Mouse (Mus musculus) kidney, postnatal 10 days (tissue): ENCODE results near the gene Tctex1d4.
A peak's percentile ranks its signal among the peaks of the same experiment; 100 is the strongest.

Experiments
- DNase-seq: peaks from one replicate; pipeline ENCODE4 v3.0.0; 2021; ENCODE audit warnings: mixed read lengths

Gene Tctex1d4

DNA sequence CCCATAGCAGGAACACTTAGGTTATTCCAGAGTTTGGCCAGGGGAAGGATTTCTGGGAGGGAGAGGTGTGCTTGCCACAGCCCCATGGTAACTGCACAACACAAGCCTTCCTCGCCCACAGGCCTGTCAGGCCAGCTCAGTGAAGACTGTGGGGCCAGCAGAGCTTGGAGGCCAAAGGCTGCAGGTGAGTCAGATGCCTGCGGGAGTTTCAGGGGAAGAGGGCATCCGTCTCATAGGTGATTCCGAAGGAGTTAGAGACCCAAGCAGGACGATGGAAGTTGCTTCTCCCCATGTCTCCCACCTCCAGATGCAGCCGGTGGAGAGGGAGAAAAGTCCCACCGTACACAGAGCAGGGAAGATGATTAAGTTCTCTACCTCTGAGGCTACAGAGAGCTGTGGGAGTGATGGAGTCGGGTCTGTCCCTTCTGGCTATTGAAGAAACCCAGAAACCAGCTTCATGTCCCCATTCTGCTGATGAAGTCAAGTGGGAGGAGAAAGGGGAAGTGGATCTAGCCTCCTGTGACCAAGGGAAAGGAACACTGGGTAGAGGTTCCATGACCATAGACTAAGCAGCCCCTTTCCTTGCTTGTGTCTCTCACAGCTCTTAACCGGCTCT lies at the start of gene Tctex1d4:
Gene Tctex1d4, plus strand, starts transcription at position 120 of the 616 bp plus-strand sequence.
- no peak for DNase-seq

DNA sequence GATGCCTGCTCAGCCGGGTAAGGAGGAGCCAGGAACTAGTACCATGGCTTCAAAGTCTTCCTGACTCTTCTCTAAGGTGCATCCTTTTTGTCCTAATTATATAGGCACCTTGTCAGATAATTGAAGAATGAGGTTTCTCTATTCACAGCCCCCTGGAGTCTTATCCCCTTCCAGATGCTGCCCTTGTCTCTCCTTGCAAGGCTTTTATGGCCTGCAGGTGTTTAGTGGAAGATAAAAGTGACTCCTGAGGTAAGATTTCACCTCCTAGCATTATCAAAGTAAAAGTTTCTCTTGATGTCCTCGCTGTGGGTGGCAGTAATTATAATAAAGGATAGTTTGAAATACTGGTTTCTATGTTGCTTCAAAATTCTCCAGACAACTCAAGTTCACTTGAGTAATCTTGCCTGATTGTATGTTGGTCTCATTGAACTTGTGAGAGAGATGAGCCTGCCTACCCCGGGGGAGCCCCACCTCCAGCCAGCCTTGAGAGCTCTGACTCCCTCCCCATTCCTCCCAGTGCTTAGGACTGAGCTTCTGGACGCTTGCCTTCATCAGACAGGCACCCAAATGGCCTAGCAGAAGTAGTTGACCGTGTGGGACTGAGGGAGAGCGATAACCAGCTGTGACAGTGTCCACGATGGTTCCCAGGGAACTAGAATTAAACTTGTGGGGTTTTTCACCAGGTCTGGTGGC lies 38.5 kb upstream of the Tctex1d4 start:
- no peak for DNase-seq

DNA sequence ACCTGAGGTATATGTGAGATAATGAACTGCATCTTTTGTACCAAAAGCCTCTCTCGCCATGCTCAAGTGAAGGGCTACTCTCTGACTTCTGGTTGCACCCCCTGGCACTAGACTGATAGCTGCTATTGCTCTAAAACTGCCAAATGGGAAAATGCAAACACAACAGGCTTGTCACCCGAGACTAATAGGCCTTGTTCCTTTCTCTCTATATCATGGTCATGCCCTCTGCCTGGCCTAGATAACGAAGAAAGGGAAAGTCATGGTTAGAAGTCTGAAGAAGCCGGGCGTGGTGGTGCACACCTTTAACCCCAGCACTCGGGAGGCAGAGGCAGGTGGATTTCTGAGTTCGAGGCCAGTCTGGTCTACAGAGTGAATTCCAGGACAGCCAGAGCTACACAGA lies 36.0 kb upstream of the Tctex1d4 start:
- DNase-seq, result no peak

DNA sequence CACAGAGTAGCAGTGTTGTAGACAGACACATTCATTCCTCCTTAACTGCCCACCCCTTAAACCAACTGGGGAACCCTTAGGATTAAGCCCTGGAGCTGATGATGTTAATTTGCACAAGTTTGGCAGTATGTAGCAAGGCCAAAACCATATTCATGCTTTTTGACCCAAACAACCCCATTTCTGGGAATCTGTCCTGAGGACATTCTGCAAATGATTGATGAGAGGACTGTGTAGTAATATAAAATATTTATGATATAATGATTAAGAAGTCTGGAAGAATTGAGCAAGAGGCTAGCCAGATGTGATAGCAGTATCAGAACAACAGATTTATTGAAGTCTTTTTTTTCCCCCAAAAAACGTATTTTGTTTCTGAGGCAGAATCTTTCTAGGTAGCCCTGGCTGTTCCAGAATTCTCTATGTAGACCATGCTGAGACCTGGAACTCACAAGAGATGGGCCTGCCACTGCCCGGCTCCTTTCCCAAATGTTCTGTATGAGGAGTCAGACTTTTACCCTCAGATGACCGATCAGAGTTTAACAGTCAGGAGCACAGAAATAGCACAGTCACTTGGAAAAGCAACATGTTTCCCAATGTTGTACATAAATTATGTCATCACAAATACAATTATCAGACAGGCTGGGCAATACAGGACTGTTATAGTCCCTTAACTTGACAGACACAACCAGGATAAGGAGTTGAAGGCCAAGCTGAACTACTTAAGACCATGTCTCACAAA lies 31.8 kb upstream of the Tctex1d4 start:
- DNase-seq, result no peak

DNA sequence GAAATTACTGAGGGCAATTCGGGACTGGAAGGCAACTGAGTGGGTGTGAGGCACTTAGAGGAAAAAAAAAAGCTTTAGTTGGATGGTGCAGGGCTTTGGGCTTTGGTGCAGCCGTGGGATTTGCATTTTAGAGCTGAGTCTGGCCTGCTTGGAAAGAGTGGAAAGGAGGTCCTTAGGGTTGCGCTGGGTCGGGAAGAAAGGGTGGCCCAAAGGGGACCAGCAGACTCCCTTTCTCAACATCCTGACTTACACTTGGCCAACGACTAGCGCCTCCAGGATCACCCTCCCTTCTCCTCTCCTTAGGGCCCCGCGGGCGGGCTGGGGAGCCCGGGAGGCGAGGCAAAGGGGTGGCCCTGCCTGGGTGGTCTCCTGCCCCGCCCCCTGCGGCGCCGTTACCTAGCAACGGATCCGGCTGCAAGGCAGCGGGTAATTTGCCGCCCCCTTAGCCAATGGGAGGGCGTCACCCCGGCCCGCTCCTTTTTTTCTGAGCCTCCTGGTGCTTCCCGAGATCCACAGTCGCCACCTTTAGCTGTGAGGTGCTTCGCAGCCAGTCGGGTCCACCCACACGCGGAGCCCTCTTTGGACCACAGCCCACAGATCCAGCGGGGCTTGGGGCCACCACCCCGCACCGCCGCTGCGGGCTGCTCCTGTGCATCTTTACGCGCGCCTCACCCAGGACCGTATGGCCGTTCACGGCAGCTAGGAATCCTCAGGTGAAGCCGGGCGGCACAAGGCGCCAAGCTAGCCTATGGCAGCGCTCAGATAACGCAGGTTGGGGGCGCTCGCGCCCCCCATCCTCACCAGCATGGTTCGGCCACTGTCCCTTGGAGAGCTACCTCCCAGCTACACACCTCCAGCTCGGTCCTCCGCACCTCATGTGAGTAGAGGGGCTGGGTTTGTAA lies 30.8 kb upstream of the Tctex1d4 start, which contains the start of gene Ptch2:
Gene Ptch2, plus strand, starts transcription at position 525 of the 902 bp plus-strand sequence.
- peak; percentile 95 for DNase-seq

DNA sequence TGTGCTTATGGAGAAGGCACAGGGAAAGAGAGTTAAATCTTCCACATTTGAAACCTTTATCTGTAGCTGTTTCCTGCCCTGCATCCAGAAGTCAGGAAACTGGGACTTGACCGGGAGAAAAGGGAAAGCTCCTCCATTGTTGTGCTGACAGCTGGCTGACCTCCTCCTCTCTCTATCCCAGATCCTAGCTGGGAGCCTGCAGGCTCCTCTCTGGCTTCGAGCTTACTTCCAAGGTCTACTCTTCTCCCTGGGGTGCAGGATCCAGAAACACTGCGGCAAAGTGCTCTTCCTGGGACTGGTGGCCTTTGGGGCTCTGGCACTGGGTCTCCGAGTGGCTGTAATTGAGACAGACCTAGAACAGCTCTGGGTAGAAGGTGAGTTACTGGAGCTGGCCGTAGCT lies 29.9 kb upstream of the Tctex1d4 start:
- DNase-seq, result no peak

DNA sequence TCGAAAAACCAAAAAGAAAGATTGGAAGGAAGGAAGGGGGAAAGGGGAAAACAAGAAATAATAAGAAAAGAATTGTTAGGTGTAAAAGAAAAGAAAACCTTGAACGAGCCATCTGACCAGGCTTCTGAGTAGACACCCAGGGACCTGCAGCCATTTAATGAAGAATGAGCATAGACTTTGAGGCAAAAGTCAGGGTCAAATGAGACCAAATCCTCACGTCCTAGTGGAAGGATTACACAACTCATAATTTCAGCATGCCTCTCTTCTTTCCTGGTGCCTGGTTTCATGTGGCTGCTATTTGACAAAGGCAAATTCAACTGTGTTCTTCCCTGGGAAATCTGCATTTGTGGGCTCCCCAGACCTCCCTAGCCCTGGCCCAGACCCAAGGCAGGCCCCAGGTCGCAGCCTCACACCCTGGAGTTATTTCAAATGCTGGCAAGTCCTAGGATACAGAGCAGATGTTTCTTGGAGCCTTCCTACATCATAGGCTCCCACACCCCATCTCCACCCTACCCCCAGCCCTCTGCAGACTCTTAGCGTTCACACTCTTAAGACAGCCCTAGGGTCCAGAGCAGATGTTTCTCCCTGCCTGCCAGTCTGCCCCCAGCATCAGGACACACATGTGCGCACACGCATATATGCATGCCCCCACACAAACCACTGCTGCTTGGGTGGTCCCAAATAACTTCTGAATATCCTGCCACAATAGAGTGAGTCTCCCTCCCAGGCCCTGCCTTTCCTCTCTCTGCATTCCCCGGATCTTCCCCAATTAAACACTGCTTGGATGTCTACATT lies 28.4 kb upstream of the Tctex1d4 start:
- peak; percentile 55 for DNase-seq

DNA sequence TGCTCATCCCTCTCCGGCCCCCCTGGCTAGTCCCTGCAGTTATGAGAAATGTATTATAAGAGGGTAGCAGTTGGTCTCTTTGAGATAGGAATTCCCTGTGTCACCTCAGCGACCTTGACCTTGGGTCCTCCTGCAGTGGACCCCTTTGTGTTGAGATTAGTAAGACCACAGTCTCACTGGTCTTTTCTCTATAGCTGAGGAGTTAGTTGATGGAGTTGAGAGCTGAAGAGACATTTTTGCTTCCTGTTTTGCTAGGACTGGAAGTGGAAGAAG lies 27.9 kb upstream of the Tctex1d4 start:
- no peak for DNase-seq

DNA sequence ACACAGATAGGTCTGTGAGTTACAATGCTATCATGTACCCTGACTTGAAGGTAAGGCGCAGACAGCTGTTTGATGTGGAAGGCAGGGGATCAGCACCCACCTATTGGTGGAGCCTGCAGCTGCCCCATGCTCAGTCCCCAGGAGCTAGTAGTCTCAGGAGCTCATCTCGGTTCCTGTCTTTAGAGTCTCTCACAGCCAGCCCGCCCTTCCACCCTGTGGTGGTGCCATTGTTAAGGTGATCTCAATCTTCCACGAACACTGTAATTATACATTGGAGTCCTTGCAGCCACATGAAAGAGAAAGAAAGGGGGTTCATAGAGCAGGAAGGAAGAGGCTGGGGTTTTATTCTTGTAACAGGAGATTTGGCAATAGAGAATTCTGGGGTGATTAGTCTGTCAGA lies 26.6 kb upstream of the Tctex1d4 start:
- DNase-seq, result no peak

DNA sequence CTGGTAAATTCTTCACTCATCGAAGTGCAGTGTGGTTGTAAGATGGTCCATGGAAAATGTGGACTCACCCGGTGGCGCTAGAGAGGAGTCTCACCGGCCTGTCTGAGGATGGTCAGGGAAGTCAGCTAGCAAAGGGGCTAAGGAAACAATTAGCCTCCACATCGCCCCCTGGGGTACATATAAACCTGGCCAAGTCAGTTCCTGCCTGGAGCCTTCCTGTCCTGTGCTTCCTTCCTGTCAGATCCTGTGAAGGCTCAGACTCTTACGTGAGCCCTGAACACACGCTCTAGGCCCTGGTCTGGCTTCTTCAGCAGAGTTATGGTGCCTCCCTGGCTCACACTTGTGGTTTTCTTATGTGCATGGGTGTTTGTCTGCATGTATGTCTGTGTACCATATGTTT lies 25.4 kb upstream of the Tctex1d4 start:
- peak; percentile 75 for DNase-seq

DNA sequence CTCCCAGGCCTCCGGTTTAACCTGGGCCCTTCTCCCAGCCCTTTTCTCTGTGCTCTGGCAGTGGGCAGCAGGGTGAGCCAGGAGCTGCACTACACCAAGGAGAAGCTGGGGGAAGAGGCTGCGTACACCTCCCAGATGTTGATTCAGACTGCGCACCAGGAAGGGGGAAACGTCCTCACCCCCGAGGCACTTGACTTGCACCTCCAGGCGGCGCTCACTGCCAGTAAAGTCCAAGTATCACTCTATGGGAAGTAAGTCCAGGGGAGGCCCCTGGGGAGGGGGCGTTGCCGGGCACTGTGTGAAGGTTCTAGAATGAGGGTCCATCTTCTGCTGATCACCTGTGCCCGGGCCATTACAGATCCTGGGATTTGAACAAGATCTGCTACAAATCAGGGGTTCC lies 21.9 kb upstream of the Tctex1d4 start:
- DNase-seq, result no peak

DNA sequence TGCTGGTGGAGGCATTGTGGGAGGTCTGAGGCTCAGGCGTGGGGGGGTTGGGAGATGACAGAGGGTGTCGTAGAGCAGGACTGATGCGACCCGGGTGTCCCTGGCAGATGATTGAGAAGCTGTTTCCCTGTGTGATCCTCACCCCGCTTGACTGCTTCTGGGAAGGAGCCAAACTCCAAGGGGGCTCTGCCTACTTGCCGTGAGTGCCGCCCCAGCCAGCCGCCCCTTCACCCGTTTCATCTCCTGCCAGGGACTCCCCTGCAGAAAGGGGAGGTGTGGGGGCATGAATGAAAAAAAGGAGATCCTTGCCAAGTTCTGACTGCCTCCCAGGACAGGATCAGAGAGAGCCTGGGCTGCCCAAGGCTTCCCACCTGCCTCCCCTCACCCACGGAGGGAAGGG lies 21.5 kb upstream of the Tctex1d4 start:
- peak; percentile 52 for DNase-seq

DNA sequence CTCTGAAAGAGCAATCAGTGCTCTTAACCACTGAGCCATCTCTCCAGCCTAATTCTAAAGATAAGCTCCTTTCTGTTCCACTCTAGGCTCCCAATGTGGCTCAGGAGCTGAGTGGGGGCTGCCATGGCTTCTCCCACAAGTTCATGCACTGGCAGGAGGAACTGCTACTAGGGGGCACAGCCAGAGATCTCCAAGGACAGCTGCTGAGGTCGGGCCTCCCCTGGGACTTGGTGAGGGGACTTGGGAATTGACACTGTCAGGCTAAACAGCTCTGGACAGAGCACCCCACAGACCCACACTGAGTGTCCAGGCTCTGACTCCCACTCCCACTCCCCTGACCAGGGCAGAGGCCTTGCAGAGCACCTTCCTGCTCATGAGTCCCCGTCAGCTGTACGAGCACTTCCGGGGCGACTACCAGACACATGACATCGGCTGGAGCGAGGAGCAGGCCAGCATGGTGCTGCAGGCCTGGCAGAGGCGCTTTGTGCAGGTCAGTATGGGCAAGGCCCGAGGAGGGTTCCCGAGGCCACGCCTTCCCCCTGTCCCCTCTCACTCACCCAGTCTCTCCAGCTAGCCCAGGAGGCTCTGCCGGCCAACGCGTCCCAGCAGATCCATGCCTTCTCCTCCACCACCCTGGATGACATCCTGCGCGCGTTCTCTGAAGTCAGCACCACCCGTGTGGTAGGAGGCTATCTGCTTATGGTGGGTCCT lies 18.6 kb upstream of the Tctex1d4 start:
- DNase-seq, result no peak

DNA sequence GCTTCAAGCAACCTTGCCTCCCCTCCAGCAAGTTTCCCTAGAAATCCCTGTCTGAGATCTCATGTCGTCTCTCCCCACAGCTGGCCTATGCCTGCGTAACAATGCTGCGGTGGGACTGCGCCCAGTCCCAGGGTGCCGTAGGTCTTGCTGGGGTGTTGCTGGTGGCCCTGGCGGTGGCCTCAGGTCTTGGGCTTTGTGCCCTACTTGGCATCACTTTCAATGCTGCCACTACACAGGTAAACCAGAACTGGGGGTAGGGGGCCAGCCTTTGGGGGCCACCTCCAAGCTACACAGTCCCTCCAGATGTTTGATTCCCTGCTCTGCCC lies 18.1 kb upstream of the Tctex1d4 start:
- DNase-seq, result no peak

DNA sequence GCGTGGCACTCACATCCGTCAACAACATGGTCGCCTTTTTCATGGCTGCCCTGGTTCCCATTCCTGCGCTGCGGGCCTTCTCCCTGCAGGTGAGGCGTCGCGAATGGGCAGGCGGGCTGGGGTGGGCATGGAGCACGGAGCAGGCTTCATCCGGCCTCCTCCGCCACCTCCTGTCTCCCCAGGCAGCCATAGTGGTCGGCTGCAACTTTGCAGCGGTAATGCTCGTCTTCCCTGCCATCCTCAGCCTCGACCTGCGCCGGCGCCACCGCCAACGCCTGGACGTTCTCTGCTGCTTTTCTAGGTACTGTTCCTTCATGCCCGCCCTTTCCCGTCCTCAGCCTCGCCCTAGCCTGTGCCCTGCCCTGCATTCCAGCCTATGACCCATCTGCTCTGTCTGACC lies 17.3 kb upstream of the Tctex1d4 start:
- DNase-seq, result no peak

DNA sequence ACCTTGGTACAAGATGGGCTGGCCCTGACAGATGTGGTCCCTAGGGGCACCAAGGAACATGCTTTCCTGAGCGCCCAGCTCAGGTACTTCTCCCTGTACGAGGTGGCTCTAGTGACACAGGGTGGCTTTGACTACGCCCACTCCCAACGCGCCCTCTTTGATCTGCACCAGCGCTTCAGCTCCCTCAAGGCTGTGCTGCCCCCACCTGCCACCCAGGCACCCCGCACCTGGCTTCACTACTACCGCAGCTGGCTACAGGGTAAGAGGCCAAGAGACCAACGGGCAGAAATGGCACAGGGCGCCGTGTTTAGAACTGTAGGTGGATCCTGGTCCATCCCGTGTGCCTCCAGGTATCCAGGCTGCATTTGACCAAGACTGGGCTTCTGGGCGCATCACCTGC lies 16.3 kb upstream of the Tctex1d4 start:
- no peak for DNase-seq

DNA sequence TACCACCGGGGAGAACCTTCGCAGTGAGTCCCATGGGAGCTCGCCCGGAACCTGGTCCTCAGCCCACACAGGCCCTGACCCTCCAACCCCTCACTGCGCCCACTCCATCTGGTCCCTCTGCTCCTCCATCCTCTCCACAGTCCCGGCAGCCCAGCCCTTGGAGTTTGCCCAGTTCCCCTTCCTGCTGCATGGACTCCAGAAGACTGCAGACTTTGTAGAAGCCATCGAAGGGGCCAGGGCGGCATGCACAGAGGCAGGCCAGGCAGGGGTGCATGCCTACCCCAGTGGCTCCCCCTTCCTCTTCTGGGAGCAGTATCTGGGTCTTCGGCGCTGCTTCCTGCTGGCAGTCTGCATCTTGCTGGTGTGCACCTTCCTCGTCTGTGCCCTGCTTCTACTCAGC lies 15.6 kb upstream of the Tctex1d4 start:
- DNase-seq, result no peak

DNA sequence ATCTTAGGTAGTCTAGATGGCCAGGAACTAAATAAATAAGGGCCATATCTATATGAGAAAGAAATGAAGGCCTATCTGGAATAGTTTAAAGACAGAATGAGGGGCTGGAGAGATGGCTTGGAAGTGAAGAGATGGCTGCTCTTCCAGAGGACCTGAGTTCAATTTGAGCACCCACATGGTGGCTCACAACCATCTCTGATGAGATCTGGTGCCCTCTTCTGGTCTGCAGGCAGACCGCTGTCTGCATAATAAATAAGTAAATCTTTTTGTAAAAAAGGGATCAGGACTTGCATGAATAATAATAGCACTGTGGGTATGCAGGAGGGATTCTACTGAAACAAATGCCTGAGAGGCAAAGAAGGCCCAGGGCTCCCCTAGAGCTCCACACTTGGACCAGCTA lies 13.4 kb upstream of the Tctex1d4 start:
- no peak for DNase-seq

DNA sequence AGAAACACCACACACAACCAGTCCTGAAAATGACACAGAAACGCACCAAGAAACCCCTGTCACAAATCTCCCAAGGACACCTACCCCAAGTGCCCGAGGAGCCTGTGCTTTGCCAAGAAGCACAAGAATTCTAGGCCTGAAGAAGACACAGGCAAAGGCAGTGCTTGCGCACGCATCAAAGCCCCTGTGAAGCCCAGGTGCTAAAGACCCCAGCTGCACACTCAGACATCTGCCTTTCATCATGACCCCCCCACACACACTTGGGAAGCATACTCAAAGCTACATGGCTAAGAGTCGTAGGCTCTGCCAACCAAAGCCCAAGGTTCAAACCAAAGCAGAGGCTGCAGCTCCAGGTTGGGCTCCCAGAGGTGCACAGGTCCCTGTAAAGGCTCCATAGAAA lies 11.0 kb upstream of the Tctex1d4 start:
- DNase-seq, result no peak

DNA sequence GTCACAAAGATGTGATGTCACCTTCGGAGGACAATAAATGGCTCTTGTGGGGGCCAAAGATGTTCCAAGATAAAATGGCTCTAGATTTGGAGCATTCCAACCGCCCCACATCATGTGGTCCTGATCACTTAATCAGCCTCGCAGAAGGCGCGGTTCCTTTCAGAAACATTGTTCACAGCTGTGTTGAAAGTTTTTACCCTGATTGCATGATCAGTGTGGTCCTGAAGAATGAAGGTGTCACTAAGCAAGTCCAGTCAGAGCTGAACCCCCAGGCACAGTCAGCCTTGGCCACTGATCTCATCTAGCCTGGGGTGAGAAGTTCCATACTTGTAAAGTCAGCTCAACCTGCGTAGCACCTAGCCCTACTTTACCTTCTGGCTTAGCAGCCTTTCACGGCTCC lies 8.7 kb upstream of the Tctex1d4 start:
- DNase-seq, result no peak

DNA sequence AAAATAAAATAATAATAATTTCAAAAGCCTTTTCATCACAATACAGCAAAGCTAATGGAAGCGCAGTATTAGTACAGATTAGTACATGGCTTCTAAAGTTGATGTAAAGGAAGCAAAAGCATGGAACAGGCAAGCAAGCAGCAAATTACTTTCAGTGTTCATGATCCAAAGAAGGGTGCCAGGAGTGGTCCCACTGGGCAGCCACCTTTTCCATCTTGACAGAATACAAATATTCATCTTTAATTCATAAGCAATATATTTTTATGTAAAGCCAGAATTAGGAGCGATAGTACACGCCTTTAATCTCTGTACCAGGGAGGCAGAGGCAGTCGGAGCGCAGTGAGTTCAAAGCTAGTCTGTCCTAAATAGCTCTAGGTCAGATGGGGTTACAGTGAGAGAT lies 7.0 kb upstream of the Tctex1d4 start:
- DNase-seq, result no peak

DNA sequence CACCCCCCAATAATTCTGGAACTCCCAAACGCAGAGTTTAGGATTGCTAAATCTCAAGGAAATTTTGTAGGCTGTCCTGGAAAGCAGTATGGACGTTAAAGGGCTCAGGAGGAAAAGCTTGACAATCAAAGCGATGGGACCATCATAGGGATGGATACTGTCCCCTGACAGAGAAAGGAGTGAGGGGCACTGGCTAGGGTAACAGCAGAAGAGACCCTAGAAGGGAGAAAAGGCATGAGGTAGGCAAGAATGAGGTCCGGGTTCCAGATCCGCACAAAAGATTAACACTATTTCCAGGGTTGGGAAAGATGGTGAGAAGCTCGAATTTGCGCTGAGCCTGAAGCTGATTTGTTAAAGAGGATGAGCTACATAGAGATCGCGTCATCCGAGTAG lies 6.5 kb upstream of the Tctex1d4 start:
- no peak for DNase-seq
